ENCODE assay signal across 8 mouse cellular contexts in genomic region chr11:105352954-105353890, GRCm38 (mm10).
DNase-seq lines count a peak whose midpoint lies in the region; ATAC-seq and TF ChIP-seq lines count a peak whose summit lies in the region.
"Had no signal": no experiment of that assay in that cellular context is flagged by ENCODE, and none has a peak within 500 bp of the region (broad histone marks: within the 10 kb centered on the region; RNA-seq: fewer than 3 reads in every experiment).

No protein-coding gene starts in this region.

- no peak overlapping the region for H3K27ac ChIP-seq in midbrain, embryonic 16.5 days (ENCODE audit: low read length)
- H3K27ac ChIP-seq: liver, embryonic 15.5 days had no signal

- H3K27me3 ChIP-seq in midbrain, embryonic 16.5 days (ENCODE audit: control insufficient read depth, insufficient read depth, low read depth, low read length): no peaks in the 10 kb centered on the region

- no peak overlapping the region for H3K4me2 ChIP-seq in midbrain, embryonic 16.5 days (ENCODE audit: low read length)
- H3K4me2 ChIP-seq: liver, embryonic 15.5 days had no signal

- H3K4me3 ChIP-seq in lung, adult 2 months (replicated peaks; ENCODE audit: extremely low read depth, low read depth, low read length): no peak overlapping the region
- no peak overlapping the region for H3K4me3 ChIP-seq in midbrain, embryonic 16.5 days (ENCODE audit: low read depth, low read length)
- H3K4me3 ChIP-seq: liver, embryonic 15.5 days had no signal

- ATAC-seq in midbrain, embryonic 16.5 days: no peak

- TF ChIP-seq CTCF in lung, adult 2 months (IDR thresholded peaks at IDR 0.05; ENCODE audit: insufficient read depth, low read length): no peak

- H3K4me1 ChIP-seq in lung, adult 2 months (ENCODE audit: control insufficient read depth, insufficient read depth, low read length): peaks cover 10% of the 10 kb centered on the region
- H3K4me1 ChIP-seq in midbrain, embryonic 16.5 days (ENCODE audit: control insufficient read depth, insufficient read depth, low read length): no peaks in the 10 kb centered on the region

- H3K9me3 ChIP-seq in midbrain, embryonic 16.5 days (replicated peaks; ENCODE audit: control insufficient read depth, low read length, poor library complexity, severe bottlenecking): no peaks in the 10 kb centered on the region
- H3K9me3 ChIP-seq: liver, embryonic 15.5 days had no signal

- WGBS in lung, adult 2 months: 34% methylated on average over 9 of the region's 9 CpGs
- WGBS in midbrain, embryonic 16.5 days: 59% methylated on average over 9 of the region's 9 CpGs

- DNase-seq in Muller cell, postnatal 12 days (ENCODE audit: inconsistent ontology term): peak; percentile 82
- DNase-seq in adrenal gland, postnatal 10 days: peak; percentile 80
- DNase-seq in fibroblast of lung, adult 2 months (ENCODE audit: low read depth): peak; percentile 44
- peak; percentile 97 for DNase-seq in heart, postnatal 4 days
- peak; percentile 62 for DNase-seq in lung, adult 2 months
- no peak for DNase-seq in frontal cortex, postnatal 10 days (ENCODE audit: low spot score in 2 of 2)

- no peak overlapping the region for H3K9ac ChIP-seq in midbrain, embryonic 16.5 days (ENCODE audit: low read depth, low read length)
- H3K9ac ChIP-seq: liver, embryonic 15.5 days had no signal

- H3K36me3 ChIP-seq in midbrain, embryonic 16.5 days (ENCODE audit: control insufficient read depth, insufficient read depth, low read length): no peaks in the 10 kb centered on the region
- H3K36me3 ChIP-seq: liver, embryonic 15.5 days had no signal

- TF ChIP-seq POLR2A in lung, adult 2 months (IDR thresholded peaks at IDR 0.05; ENCODE audit: borderline replicate concordance, extremely low read depth, low read depth, low read length): no peak

Comparison
In these comparisons a context has a peak if more than half of its experiments do, and no peak if none do; other contexts are left out.
1. DNase-seq: peak in Muller cell, postnatal 12 days (single experiment), adrenal gland, postnatal 10 days (single experiment), fibroblast of lung, adult 2 months (single experiment), heart, postnatal 4 days (single experiment) and lung, adult 2 months (single experiment); none in frontal cortex, postnatal 10 days (0 of 2).